ENCODE assay signal across 21 mouse cellular contexts in genomic region chr11:11898496-11898895, GRCm38 (mm10). TPM values are rescaled to one million over a fixed set of nuclear protein-coding genes. Genes with fewer than 3 reads are reported as not detected.
DNase-seq lines count a peak whose midpoint lies in the region; ATAC-seq and TF ChIP-seq lines count a peak whose summit lies in the region.
"Had no signal": no experiment of that assay in that cellular context is flagged by ENCODE, and none has a peak within 500 bp of the region (broad histone marks: within the 10 kb centered on the region; RNA-seq: fewer than 3 reads in every experiment).

No protein-coding gene starts in this region.

- ATAC-seq in heart, embryonic 12.5 days (ENCODE audit: insufficient number of reproducible peaks, low FRiP score), result no peak
- no peak for ATAC-seq in kidney, embryonic 15.5 days (replicated peaks; ENCODE audit: low FRiP score)
- no peak for ATAC-seq in lung, embryonic 16.5 days (ENCODE audit: low read depth)
- no peak for ATAC-seq in lung, postnatal 0 days
- ATAC-seq in stomach, postnatal 0 days (ENCODE audit: low FRiP score, low TSS enrichment), result no peak
- ATAC-seq: forebrain, embryonic 14.5 days had no signal

- peak overlapping the region; percentile 35 for H3K27ac ChIP-seq in heart, embryonic 12.5 days (ENCODE audit: poor library complexity, severe bottlenecking)
- H3K27ac ChIP-seq in kidney, embryonic 15.5 days, result 0 out of 2 replicates have a peak overlapping the region, but pooled peaks have one; percentile 49
- peak overlapping the region; percentile 6 for H3K27ac ChIP-seq in lung, embryonic 16.5 days (ENCODE audit: low read length)
- H3K27ac ChIP-seq in lung, postnatal 0 days (ENCODE audit: low read length), result no peak overlapping the region
- H3K27ac ChIP-seq in stomach, postnatal 0 days (replicated peaks), result peak overlapping the region; percentile 75
- H3K27ac ChIP-seq: embryonic facial prominence, embryonic 13.5 days; hindbrain, embryonic 15.5 days; limb, embryonic 12.5 days had no signal

- H3K4me3 ChIP-seq in heart, embryonic 12.5 days, result no peak overlapping the region
- H3K4me3 ChIP-seq in kidney, embryonic 15.5 days (replicated peaks), result no peak overlapping the region
- no peak overlapping the region for H3K4me3 ChIP-seq in lung, embryonic 16.5 days (ENCODE audit: low read length)
- H3K4me3 ChIP-seq in lung, postnatal 0 days (ENCODE audit: low read depth, low read length), result no peak overlapping the region
- H3K4me3 ChIP-seq in stomach, postnatal 0 days (ENCODE audit: low read depth, low read length), result no peak overlapping the region
- H3K4me3 ChIP-seq: embryonic facial prominence, embryonic 13.5 days; hindbrain, embryonic 15.5 days; limb, embryonic 12.5 days had no signal

- H3K4me2 ChIP-seq in heart, embryonic 12.5 days, result no peak overlapping the region
- no peak overlapping the region for H3K4me2 ChIP-seq in kidney, embryonic 15.5 days
- no peak overlapping the region for H3K4me2 ChIP-seq in lung, embryonic 16.5 days (ENCODE audit: low read depth, low read length)
- H3K4me2 ChIP-seq in lung, postnatal 0 days (replicated peaks; ENCODE audit: low read depth, low read length), result no peak overlapping the region
- H3K4me2 ChIP-seq in stomach, postnatal 0 days (replicated peaks; ENCODE audit: low read depth), result no peak overlapping the region
- H3K4me2 ChIP-seq: embryonic facial prominence, embryonic 13.5 days; hindbrain, embryonic 15.5 days; limb, embryonic 12.5 days; midbrain, embryonic 11.5 days had no signal

- no peak for DNase-seq in heart, postnatal 36 days
- no peak for DNase-seq in kidney, adult 11 months
- DNase-seq in lung, postnatal 0 days (ENCODE audit: low spot score), result no peak
- no peak for DNase-seq in stomach, postnatal 0 days (ENCODE audit: low spot score)
- DNase-seq in adrenal gland, postnatal 4 days (ENCODE audit: low spot score in 2 of 2), result no peak
- DNase-seq: adrenal gland, postnatal 14 days; cerebellum, adult 11 months; cerebellum, postnatal 14 days; gastrocnemius, postnatal 14 days; heart, postnatal 4 days; right cerebral cortex, postnatal 25 days; thymus, postnatal 36 days had no signal

- no peaks in the 10 kb centered on the region for H3K27me3 ChIP-seq in heart, embryonic 12.5 days (replicated peaks)
- H3K27me3 ChIP-seq in kidney, embryonic 15.5 days, result no peaks in the 10 kb centered on the region
- no peaks in the 10 kb centered on the region for H3K27me3 ChIP-seq in lung, embryonic 16.5 days (ENCODE audit: control insufficient read depth, insufficient read depth, low read depth, low read length)
- no peaks in the 10 kb centered on the region for H3K27me3 ChIP-seq in lung, postnatal 0 days (replicated peaks; ENCODE audit: insufficient read depth, low read length)
- no peaks in the 10 kb centered on the region for H3K27me3 ChIP-seq in stomach, postnatal 0 days (ENCODE audit: control insufficient read depth, insufficient read depth, low read length)
- H3K27me3 ChIP-seq: CH12.LX; embryonic facial prominence, embryonic 13.5 days; hindbrain, embryonic 15.5 days; limb, embryonic 12.5 days had no signal

- H3K9ac ChIP-seq in heart, embryonic 12.5 days, result no peak overlapping the region
- no peak overlapping the region for H3K9ac ChIP-seq in kidney, embryonic 15.5 days
- no peak overlapping the region for H3K9ac ChIP-seq in lung, embryonic 16.5 days (ENCODE audit: low read length)
- H3K9ac ChIP-seq in lung, postnatal 0 days (replicated peaks; ENCODE audit: low read depth), result no peak overlapping the region
- H3K9ac ChIP-seq in stomach, postnatal 0 days (ENCODE audit: low read length), result no peak overlapping the region
- H3K9ac ChIP-seq: embryonic facial prominence, embryonic 13.5 days; hindbrain, embryonic 15.5 days; limb, embryonic 12.5 days had no signal

- intact Hi-C loops in heart, postnatal 36 days (cut with DNase I), result no loop called here

- H3K36me3 ChIP-seq in heart, embryonic 12.5 days, result no peaks in the 10 kb centered on the region
- H3K36me3 ChIP-seq in kidney, embryonic 15.5 days, result no peaks in the 10 kb centered on the region
- H3K36me3 ChIP-seq in lung, embryonic 16.5 days (ENCODE audit: control insufficient read depth, insufficient read depth, low read length), result no peaks in the 10 kb centered on the region
- no peaks in the 10 kb centered on the region for H3K36me3 ChIP-seq in lung, postnatal 0 days (ENCODE audit: insufficient read depth, low read length)
- H3K36me3 ChIP-seq in stomach, postnatal 0 days (ENCODE audit: control insufficient read depth, insufficient read depth, low read length), result no peaks in the 10 kb centered on the region
- H3K36me3 ChIP-seq: embryonic facial prominence, embryonic 13.5 days; hindbrain, embryonic 15.5 days; limb, embryonic 12.5 days had no signal

- TF ChIP-seq EP300 in lung, postnatal 0 days (IDR thresholded peaks at IDR 0.05), result no peak
- TF ChIP-seq EP300 in stomach, postnatal 0 days (optimal IDR thresholded peaks at IDR 0.05), result no peak

- H3K9me3 ChIP-seq in heart, embryonic 12.5 days (replicated peaks), result no peaks in the 10 kb centered on the region
- no peaks in the 10 kb centered on the region for H3K9me3 ChIP-seq in kidney, embryonic 15.5 days (replicated peaks)
- H3K9me3 ChIP-seq in lung, embryonic 16.5 days (ENCODE audit: control insufficient read depth, low read length), result no peaks in the 10 kb centered on the region
- no peaks in the 10 kb centered on the region for H3K9me3 ChIP-seq in lung, postnatal 0 days (ENCODE audit: low read length)
- H3K9me3 ChIP-seq in stomach, postnatal 0 days (ENCODE audit: control insufficient read depth, low read length), result no peaks in the 10 kb centered on the region
- H3K9me3 ChIP-seq: embryonic facial prominence, embryonic 13.5 days; hindbrain, embryonic 15.5 days; limb, embryonic 12.5 days had no signal

- H3K4me1 ChIP-seq in heart, embryonic 12.5 days (replicated peaks), result peaks cover 26% of the 10 kb centered on the region
- H3K4me1 ChIP-seq in kidney, embryonic 15.5 days, result peaks cover 7% of the 10 kb centered on the region
- no peaks in the 10 kb centered on the region; the same call in 1 of the 2 replicates for H3K4me1 ChIP-seq in lung, embryonic 16.5 days (replicated peaks; ENCODE audit: control insufficient read depth, insufficient read depth, low read length)
- H3K4me1 ChIP-seq in lung, postnatal 0 days (ENCODE audit: insufficient read depth, low read depth, low read length), result peaks cover 6% of the 10 kb centered on the region; the same call in 1 of the 2 replicates
- H3K4me1 ChIP-seq in stomach, postnatal 0 days (replicated peaks; ENCODE audit: control insufficient read depth, insufficient read depth), result no peaks in the 10 kb centered on the region
- H3K4me1 ChIP-seq: embryonic facial prominence, embryonic 13.5 days; hindbrain, embryonic 15.5 days; limb, embryonic 12.5 days had no signal

- no peak for TF ChIP-seq CTCF in lung, postnatal 0 days (IDR thresholded peaks at IDR 0.05)
- TF ChIP-seq CTCF in stomach, postnatal 0 days (IDR thresholded peaks at IDR 0.05; ENCODE audit: low read depth), result no peak

- 88% methylated on average over 3 of the region's 3 CpGs for WGBS in heart, embryonic 12.5 days
- 90% methylated on average over 3 of the region's 3 CpGs for WGBS in kidney, embryonic 15.5 days
- 90% methylated on average over 3 of the region's 3 CpGs for WGBS in lung, embryonic 16.5 days
- WGBS in lung, postnatal 0 days, result 94% methylated on average over 3 of the region's 3 CpGs
- 89% methylated on average over 3 of the region's 3 CpGs for WGBS in stomach, postnatal 0 days

RNA-seq across cellular contexts. Expression of gene Ddc, which starts 0.6 kb away (rescaled TPM):
- 51.8 and 55.2 TPM in 2 replicates for polyA plus RNA-seq in heart, embryonic 12.5 days (2016; fragmentation: Nextera tagmentation; extraction: Ambion mirVana)
- total RNA-seq in heart, postnatal 36 days (2021), result 1 to 10 TPM; 2.1 to 2.4 TPM
- polyA plus RNA-seq in kidney, embryonic 15.5 days (2015; fragmentation: Nextera tagmentation; extraction: Ambion mirVana), result 14.3 and 15.4 TPM in 2 replicates
- 15.9 and 17.7 TPM in 2 replicates for polyA plus RNA-seq in lung, embryonic 16.5 days (2015; fragmentation: Nextera tagmentation; extraction: Ambion mirVana)
- 12.4 and 17.6 TPM in 2 replicates for polyA plus RNA-seq in lung, postnatal 0 days (2015; fragmentation: Nextera tagmentation; extraction: Ambion mirVana)
- 24.0 and 24.1 TPM in 2 replicates for polyA plus RNA-seq in stomach, postnatal 0 days (2015; fragmentation: Nextera tagmentation; extraction: Ambion mirVana)
- total RNA-seq in adrenal gland, postnatal 4 days (2021), result 100 to 1,000 TPM; 112 to 114 TPM
